Mouse (Mus musculus): ENCODE measurements around the gene Tll2. TPM values are rescaled to one million over a fixed set of nuclear protein-coding genes. Genes with fewer than 3 reads are reported as not detected.

The Tll2 gene
- polyA plus RNA-seq, 1 experiment from 2014 or later: 0.08 TPM

DNA sequence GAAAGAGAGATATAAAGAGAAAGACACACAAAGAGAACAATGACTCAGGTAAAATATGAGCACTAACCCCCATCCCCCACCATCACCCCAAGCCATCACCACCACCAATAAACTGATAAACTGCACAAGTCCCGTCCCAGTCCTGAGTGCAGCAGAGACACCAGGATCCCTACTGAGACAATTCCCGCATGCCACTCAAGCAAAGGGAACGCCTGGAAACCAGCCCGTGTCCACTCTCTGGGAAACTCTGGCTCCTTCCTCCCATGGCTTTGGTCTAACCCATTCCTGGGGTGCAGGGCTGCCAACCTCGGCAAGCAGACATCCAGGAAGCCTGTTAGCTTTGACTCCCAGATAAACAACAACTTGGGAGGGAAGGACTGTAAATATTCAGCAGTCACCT, 96.6 kb downstream of the Tll2 start:
- Histone ChIP-seq H3K9ac (no peak overlapping the region), H3K27ac (no peak overlapping the region), H3K36me3 (no peaks in the 10 kb centered on the region), H3K27me3 (replicated peaks) (no peaks in the 10 kb centered on the region), H3K4me2 (no peak overlapping the region), H3K9me3 (no peaks in the 10 kb centered on the region), H3K4me3 (replicated peaks) (no peak overlapping the region), H3K4me1 (0 out of 2 replicates have a peak, but pooled peaks cover 6% of the 10 kb centered on the region)
- ATAC-seq (ENCODE audit: insufficient read depth, low FRiP score, low read depth): no peak
- WGBS: 64% methylated on average over 5 of the region's 5 CpGs

DNA sequence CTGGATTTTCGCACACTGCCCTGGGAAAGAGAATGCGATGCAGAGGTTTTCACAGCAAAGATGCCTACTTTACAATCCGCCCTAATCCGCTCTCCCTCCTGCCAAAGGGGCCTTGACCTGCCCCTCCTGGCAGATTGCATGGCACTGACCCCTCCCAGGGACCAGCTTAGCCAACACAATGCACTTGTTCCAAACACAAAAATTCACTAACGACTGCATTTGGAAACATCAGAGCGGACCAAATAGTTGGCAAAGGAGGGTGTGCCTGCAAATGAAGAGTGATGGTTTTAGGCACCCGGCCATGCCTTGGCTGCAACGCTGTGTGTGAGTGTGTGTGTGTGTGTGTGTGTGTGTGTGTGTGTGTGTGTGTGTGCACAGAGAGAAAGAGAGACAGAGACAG, 97.1 kb downstream of the Tll2 start:
- H3K36me3 ChIP-seq: no peaks in the 10 kb centered on the region
- H3K9me3 ChIP-seq: no peaks in the 10 kb centered on the region
- no peak for ATAC-seq (ENCODE audit: insufficient read depth, low FRiP score, low read depth)
- no peak overlapping the region for H3K27ac ChIP-seq
- no peak overlapping the region for H3K4me3 ChIP-seq (replicated peaks)
- no peak overlapping the region for H3K9ac ChIP-seq
- H3K27me3 ChIP-seq (replicated peaks): no peaks in the 10 kb centered on the region
- 0 out of 2 replicates have a peak, but pooled peaks cover 6% of the 10 kb centered on the region for H3K4me1 ChIP-seq
- H3K4me2 ChIP-seq: no peak overlapping the region
- WGBS: 64% methylated on average over 8 of the region's 8 CpGs

DNA sequence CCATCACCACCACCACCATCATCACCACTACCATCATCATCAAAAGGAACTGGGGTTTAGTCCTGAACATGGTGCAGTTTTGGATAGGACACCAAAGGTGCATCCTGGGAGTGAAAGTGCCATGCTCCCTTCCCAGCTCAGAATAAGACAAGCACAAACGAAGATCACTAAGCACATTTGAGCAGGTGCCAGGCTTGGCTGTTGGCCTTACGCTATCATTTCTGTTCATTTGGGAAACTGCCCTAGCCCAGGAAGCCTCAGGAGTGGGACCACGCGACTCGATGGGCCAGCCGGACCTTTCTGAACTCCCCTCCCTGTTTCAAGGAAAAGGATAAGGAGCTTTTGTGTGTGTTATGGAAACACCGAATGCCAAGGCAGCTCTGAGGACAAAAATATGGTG, 98.0 kb downstream of the Tll2 start:
- Histone ChIP-seq H3K4me1 (0 out of 2 replicates have a peak, but pooled peaks cover 6% of the 10 kb centered on the region), H3K4me2 (no peak overlapping the region), H3K36me3 (no peaks in the 10 kb centered on the region), H3K27me3 (replicated peaks) (no peaks in the 10 kb centered on the region), H3K9ac (no peak overlapping the region), H3K27ac (no peak overlapping the region), H3K9me3 (no peaks in the 10 kb centered on the region), H3K4me3 (replicated peaks) (no peak overlapping the region)
- ATAC-seq (ENCODE audit: insufficient read depth, low FRiP score, low read depth): no peak
- WGBS: 90% methylated on average over 7 of the region's 7 CpGs

DNA sequence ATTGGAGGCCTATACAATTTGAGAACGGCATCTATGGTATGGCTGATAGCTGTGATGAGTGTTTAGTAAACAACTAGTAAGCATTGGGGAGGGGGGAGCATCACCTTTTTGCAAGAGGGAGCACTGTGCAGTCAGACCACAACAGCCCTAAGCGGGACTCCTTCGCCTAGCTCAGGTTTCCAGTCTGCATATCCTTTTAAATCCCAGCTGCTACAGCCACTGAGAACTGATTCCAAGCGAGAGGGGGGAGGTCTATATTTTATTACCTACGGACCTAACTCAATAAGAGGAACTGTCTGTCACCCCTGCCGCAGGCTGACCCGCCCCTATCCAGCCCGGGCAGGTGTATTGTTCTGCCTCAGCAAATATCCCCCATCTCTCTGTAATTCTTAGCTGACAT, 99.1 kb downstream of the Tll2 start:
- no peak for ATAC-seq (ENCODE audit: insufficient read depth, low FRiP score, low read depth)
- Histone ChIP-seq H3K4me1 (0 out of 2 replicates have a peak, but pooled peaks cover 2% of the 10 kb centered on the region), H3K4me2 (no peak overlapping the region), H3K9me3 (no peaks in the 10 kb centered on the region), H3K4me3 (replicated peaks) (no peak overlapping the region), H3K36me3 (no peaks in the 10 kb centered on the region), H3K27ac (no peak overlapping the region), H3K9ac (no peak overlapping the region), H3K27me3 (replicated peaks) (no peaks in the 10 kb centered on the region)
- 50% methylated on average over 8 of the region's 8 CpGs for WGBS

DNA sequence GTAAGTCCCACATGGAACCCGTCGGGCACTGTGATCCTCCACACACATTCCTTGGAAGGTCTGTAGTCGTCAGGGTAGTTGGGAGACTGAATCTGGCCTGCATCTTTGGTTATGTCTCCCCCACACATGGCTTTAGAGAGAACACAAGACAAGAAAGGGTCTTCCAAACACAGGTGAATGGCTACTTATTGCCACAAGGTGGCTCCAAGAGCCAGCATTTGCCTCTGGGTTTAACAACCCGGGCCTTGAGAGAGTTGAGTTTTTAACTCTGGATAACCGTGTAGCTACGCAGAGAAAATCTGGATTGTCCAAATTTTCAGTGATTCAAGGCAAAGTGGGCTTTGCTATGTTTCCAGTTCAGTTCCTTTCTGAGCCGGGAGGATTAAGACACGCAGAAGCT, 101.7 kb downstream of the Tll2 start:
- 40% methylated on average over 8 of the region's 8 CpGs for WGBS
- ATAC-seq (ENCODE audit: insufficient read depth, low FRiP score, low read depth): no peak
- Histone ChIP-seq H3K27ac (no peak overlapping the region), H3K9ac (no peak overlapping the region), H3K27me3 (replicated peaks) (no peaks in the 10 kb centered on the region), H3K4me3 (replicated peaks) (no peak overlapping the region), H3K36me3 (no peaks in the 10 kb centered on the region), H3K4me2 (no peak overlapping the region), H3K9me3 (no peaks in the 10 kb centered on the region), H3K4me1 (no peaks in the 10 kb centered on the region)

DNA sequence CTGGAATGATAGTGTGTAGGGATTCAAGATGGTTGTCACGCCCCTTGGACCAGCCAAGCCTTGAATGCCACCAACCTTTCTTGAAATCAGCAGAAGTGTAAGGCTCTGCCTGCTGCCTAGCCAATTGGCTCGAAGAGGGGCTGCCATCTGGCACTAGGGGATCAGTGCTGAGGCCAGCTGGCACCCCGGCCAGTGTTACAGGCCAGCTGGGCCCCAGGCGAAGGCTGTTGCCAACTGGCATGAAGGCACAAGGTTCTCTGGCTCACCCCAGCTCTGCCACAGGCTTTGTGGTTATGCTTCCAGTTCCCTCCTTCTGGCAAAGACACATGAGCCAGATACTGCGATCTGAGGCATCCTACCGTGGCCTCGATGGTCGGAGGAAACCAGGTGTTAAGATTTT, 105.2 kb downstream of the Tll2 start:
- Histone ChIP-seq H3K4me3 (replicated peaks) (no peak overlapping the region), H3K9ac (no peak overlapping the region), H3K4me2 (no peak overlapping the region), H3K36me3 (no peaks in the 10 kb centered on the region), H3K27me3 (replicated peaks) (no peaks in the 10 kb centered on the region), H3K9me3 (no peaks in the 10 kb centered on the region), H3K4me1 (no peaks in the 10 kb centered on the region), H3K27ac (no peak overlapping the region)
- WGBS: 83% methylated on average over 8 of the region's 8 CpGs
- ATAC-seq (ENCODE audit: insufficient read depth, low FRiP score, low read depth): no peak

DNA sequence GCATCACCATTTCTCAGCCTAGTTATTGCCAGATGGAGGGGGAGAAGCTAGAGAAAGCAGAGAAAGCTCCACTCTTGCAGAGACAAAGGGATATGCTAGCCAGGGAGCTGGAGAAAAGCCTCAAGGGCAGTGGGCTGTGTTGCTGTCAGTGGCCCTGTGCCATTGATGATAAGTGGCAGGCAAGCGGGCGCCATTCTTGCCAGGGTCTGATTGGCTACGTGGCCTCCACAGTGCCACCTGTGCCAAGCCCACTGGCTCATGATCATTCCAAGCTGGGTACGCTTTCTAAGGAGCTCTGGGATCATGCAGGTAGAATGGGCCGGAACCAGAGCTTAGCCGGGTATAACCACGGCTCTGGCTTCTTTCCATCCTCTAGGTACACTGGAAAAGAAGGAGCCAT, 105.8 kb downstream of the Tll2 start:
- Histone ChIP-seq H3K9me3 (no peaks in the 10 kb centered on the region), H3K36me3 (no peaks in the 10 kb centered on the region), H3K4me3 (replicated peaks) (no peak overlapping the region), H3K27me3 (replicated peaks) (no peaks in the 10 kb centered on the region), H3K4me1 (no peaks in the 10 kb centered on the region), H3K9ac (no peak overlapping the region), H3K4me2 (no peak overlapping the region), H3K27ac (no peak overlapping the region)
- 94% methylated on average over 7 of the region's 7 CpGs for WGBS
- ATAC-seq (ENCODE audit: insufficient read depth, low FRiP score, low read depth): no peak

DNA sequence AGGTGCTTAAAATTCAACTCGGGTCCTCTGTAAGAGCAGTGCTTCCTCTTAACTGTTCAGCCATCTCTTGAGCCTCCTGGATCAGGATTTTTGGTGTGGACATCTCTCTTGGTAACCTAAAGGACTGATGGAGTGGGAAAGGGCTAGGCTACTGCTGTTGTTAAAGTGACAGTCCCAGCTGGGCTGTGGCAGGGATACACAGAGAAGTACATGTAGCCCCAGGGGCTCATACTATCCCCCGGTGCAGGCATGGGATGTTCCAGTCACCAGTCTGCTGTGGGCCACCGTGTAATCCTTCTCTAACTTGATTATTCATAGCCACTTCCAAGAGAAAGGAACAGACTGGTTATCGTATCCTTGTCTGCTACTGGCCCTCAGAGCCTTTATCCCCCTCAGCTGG, 109.6 kb downstream of the Tll2 start:
- H3K9ac ChIP-seq: no peak overlapping the region
- 73% methylated on average over 4 of the region's 4 CpGs for WGBS
- no peak for ATAC-seq (ENCODE audit: insufficient read depth, low FRiP score, low read depth)
- H3K27ac ChIP-seq: no peak overlapping the region
- no peak overlapping the region for H3K4me3 ChIP-seq (replicated peaks)
- H3K4me1 ChIP-seq: no peaks in the 10 kb centered on the region
- no peaks in the 10 kb centered on the region for H3K36me3 ChIP-seq
- no peaks in the 10 kb centered on the region for H3K9me3 ChIP-seq
- H3K27me3 ChIP-seq (replicated peaks): no peaks in the 10 kb centered on the region
- no peak overlapping the region for H3K4me2 ChIP-seq

DNA sequence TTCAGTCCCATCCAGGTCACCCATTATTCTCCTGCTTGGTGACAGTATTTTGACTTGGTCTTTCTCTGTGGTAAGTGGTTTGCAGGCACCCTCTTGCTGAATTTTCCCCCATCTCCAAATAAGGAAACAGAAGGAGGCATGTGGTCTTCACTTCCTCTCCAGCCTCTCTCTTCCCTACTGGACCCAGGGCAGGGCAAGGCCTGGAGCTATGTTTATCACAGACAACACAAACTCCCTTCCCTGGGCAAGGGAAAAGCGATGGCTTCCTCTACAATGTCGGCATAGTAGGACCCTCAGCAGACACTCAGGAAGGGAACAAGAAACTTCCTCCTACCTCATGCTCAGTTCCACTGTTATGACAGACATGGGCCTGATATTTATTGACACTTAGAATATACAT, 114.7 kb downstream of the Tll2 start:
- Histone ChIP-seq H3K36me3 (no peaks in the 10 kb centered on the region), H3K9me3 (no peaks in the 10 kb centered on the region), H3K4me1 (no peaks in the 10 kb centered on the region), H3K27me3 (replicated peaks) (no peaks in the 10 kb centered on the region), H3K4me3 (replicated peaks) (no peak overlapping the region), H3K4me2 (no peak overlapping the region), H3K27ac (no peak overlapping the region), H3K9ac (no peak overlapping the region)
- no peak for ATAC-seq (ENCODE audit: insufficient read depth, low FRiP score, low read depth)
- 61% methylated on average over 2 of the region's 2 CpGs for WGBS

DNA sequence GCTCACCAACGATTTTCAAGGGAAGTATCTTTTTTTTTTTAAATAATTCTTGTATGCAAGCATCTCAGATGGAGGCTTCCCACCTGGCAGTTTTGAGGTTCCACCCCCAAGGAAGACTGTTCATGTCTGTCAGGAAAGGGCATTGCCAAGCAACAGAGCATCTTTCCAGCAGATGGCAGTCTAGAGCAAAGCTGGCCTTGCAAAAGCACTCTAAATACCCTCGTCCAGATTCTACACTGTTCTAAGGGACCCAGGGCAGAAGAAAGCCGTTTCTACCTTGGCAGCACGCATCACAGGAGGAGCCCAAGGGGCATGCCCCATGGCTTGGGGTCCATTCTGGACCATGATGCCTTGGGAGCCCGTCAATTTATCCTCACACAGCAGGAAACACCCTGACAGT, 116.8 kb downstream of the Tll2 start:
- Histone ChIP-seq H3K27me3 (replicated peaks) (no peaks in the 10 kb centered on the region), H3K4me3 (replicated peaks) (no peak overlapping the region), H3K9me3 (no peaks in the 10 kb centered on the region), H3K36me3 (no peaks in the 10 kb centered on the region), H3K27ac (no peak overlapping the region), H3K4me2 (no peak overlapping the region), H3K9ac (no peak overlapping the region), H3K4me1 (no peaks in the 10 kb centered on the region)
- ATAC-seq (ENCODE audit: insufficient read depth, low FRiP score, low read depth): no peak
- WGBS: 13% methylated on average over 5 of the region's 5 CpGs

DNA sequence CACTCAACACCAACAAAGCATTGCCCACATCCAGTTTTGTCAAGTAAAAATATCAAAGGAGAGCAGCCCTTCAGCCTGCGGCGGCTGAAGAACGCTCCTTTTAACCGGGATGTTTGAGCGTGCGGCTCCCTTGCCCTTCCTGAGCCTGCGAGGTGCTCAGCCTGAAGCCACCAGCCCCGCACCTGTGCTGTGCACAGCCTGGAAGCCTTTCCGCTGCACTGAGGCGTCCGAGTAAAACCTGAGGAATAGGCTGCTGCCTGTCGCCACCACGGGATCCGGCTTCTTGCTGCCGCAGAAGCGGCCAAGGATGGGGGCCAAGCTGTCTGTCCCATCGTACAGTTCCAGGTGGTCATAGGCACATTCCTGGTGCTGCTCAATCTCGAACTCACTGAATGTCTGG, 118.1 kb downstream of the Tll2 start:
- H3K36me3 ChIP-seq: no peaks in the 10 kb centered on the region
- no peaks in the 10 kb centered on the region for H3K9me3 ChIP-seq
- H3K9ac ChIP-seq: no peak overlapping the region
- WGBS: 39% methylated on average over 18 of the region's 18 CpGs
- H3K4me3 ChIP-seq (replicated peaks): no peak overlapping the region
- no peak overlapping the region for H3K27ac ChIP-seq
- H3K27me3 ChIP-seq (replicated peaks): no peaks in the 10 kb centered on the region
- 0 out of 2 replicates have a peak overlapping the region, but pooled peaks have one; percentile 19 for H3K4me2 ChIP-seq
- H3K4me1 ChIP-seq: no peaks in the 10 kb centered on the region
- ATAC-seq (ENCODE audit: insufficient read depth, low FRiP score, low read depth): no peak

DNA sequence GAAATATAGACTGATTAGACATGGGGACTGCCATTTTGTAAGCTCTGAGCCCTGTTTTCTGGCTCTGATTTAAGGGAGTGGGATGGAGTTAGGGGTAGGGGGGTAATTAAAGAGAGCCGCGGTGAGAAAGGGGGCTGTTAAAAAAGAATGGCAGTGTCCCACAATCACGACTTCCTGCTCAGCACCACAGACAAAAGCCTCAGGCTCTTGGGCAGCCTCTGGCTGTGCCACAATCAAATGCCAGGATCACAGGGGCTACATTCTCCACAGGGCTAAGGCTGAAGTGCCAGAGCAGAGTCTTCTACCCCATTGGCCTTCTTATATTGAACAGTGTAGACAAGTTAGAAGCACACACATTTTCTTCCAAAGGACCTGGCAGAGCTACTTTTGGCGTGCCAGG, 118.7 kb downstream of the Tll2 start:
- no peaks in the 10 kb centered on the region for H3K36me3 ChIP-seq
- H3K4me1 ChIP-seq: no peaks in the 10 kb centered on the region
- no peak for ATAC-seq (ENCODE audit: insufficient read depth, low FRiP score, low read depth)
- H3K27ac ChIP-seq: no peak overlapping the region
- no peaks in the 10 kb centered on the region for H3K27me3 ChIP-seq (replicated peaks)
- no peak overlapping the region for H3K9ac ChIP-seq
- WGBS: 61% methylated on average over 4 of the region's 4 CpGs
- no peak overlapping the region for H3K4me2 ChIP-seq
- H3K9me3 ChIP-seq: no peaks in the 10 kb centered on the region
- H3K4me3 ChIP-seq (replicated peaks): no peak overlapping the region

DNA sequence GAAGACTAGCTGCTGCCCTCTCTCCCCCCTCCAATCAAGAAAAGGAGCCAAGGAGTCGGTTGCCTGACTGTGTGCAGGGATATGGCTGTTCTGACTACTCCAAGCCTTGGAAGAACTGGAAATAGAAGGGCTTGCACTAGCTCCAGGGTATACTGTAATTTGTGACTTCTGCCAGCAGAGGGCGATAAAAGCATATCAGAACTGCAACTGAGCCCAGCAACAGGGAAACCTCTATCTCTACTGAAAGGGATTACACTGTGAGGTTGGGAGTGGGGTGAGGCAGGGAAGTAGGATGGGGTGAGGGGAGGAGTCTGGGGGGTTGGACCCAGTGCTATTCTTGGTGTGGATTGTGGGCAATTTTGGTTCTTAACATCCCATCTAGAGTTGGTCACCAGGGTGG, 119.9 kb downstream of the Tll2 start:
- Histone ChIP-seq H3K27ac (no peak overlapping the region), H3K4me2 (no peak overlapping the region), H3K9ac (no peak overlapping the region), H3K36me3 (no peaks in the 10 kb centered on the region), H3K4me3 (replicated peaks) (no peak overlapping the region), H3K9me3 (no peaks in the 10 kb centered on the region), H3K4me1 (no peaks in the 10 kb centered on the region), H3K27me3 (replicated peaks) (no peaks in the 10 kb centered on the region)
- ATAC-seq (ENCODE audit: insufficient read depth, low FRiP score, low read depth): no peak; the same call in 1 of the 2 replicates
- WGBS: 3% methylated on average over 2 of the region's 2 CpGs

Measured in stomach, embryonic 15.5 days (tissue).